Mouse (Mus musculus) G1E (cell line): ENCODE measurements around the gene Sulf2.

Source experiments
- CTCF ChIP-seq: IDR thresholded peaks from 2 replicates; pipeline ENCODE4 v1.5.1; 2012; ENCODE audit warnings: low read depth, low read length, inconsistent platforms, mixed read lengths
- GATA1 ChIP-seq: IDR thresholded peaks from 2 replicates; pipeline ENCODE4 v1.6.1; 2012; ENCODE audit warnings: borderline replicate concordance, low read length, inconsistent platforms, mixed read lengths
- POLR2AphosphoS5 ChIP-seq: IDR thresholded peaks from 2 replicates; pipeline ENCODE4 v1.6.1; 2012; ENCODE audit warnings: low read depth, low read length, inconsistent platforms; ENCODE audit not compliant: insufficient replicate concordance

DNA sequence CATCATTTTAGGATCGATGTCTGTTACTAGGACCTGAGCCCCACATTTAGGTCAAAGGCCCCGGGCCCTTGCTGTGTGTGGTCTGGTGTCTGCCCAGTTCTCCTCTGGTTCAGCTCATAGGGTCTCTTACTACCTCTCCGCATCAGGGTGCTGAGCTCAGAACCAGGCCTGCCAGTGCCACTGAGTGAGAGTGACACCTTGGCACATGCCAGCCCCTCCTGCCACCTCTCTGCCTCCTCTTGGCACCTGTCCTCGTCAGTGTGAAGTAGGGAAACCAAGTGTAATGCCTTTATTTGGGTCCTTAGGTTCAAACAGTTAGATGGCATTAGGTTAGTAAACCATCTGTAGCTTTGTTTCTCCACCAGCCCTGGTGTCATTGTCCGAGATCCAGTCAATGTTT lies 84.0 kb downstream of the Sulf2 start:
- TF ChIP-seq CTCF (no peak), POLR2AphosphoS5 (no peak), GATA1 (no peak)
